Mouse (Mus musculus) retina, embryonic 14.5 days (tissue): ENCODE measurements around the gene Sestd1.

Experiments
- DNase-seq: peaks from one replicate; pipeline ENCODE4 v3.0.0-alpha.2; 2015; ENCODE audit warnings: low spot score

Gene Sestd1

GRCm38 (mm10) chr2:77280512-77281409 is at the start of gene Sestd1:
Gene Sestd1, minus strand, starts transcription at chr2:77280592.
- peak; percentile 78 for DNase-seq

GRCm38 (mm10) chr2:77327246-77327645 is 46.9 kb upstream of the Sestd1 start:
- DNase-seq, result no peak

- no peak for DNase-seq
Observed at GRCm38 (mm10) chr2:77323739-77324138, 43.3 kb upstream of the Sestd1 start.

- DNase-seq, result no peak
Observed at GRCm38 (mm10) chr2:77323156-77323555, 42.8 kb upstream of the Sestd1 start.

- no peak for DNase-seq
Observed at GRCm38 (mm10) chr2:77319196-77319595, 38.8 kb upstream of the Sestd1 start.

GRCm38 (mm10) chr2:77316961-77317360 is 36.6 kb upstream of the Sestd1 start:
- peak; percentile 58 for DNase-seq

- DNase-seq, result no peak
Observed at GRCm38 (mm10) chr2:77313846-77314245, 33.5 kb upstream of the Sestd1 start.

- DNase-seq, result no peak
Observed at GRCm38 (mm10) chr2:77312616-77313015, 32.2 kb upstream of the Sestd1 start.

GRCm38 (mm10) chr2:77309313-77309712 is 28.9 kb upstream of the Sestd1 start:
- DNase-seq, result peak; percentile 33

- DNase-seq, result no peak
Observed at GRCm38 (mm10) chr2:77304494-77304893, 24.1 kb upstream of the Sestd1 start.

- no peak for DNase-seq
Observed at GRCm38 (mm10) chr2:77303716-77304115, 23.3 kb upstream of the Sestd1 start.

- no peak for DNase-seq
Observed at GRCm38 (mm10) chr2:77302655-77303348, 22.4 kb upstream of the Sestd1 start.

GRCm38 (mm10) chr2:77301687-77302389 is 21.4 kb upstream of the Sestd1 start:
- DNase-seq, result no peak

- DNase-seq, result no peak
Observed at GRCm38 (mm10) chr2:77289701-77290100, 9.3 kb upstream of the Sestd1 start.

GRCm38 (mm10) chr2:77286755-77287154 is 6.4 kb upstream of the Sestd1 start:
- DNase-seq, result no peak

- DNase-seq, result no peak
Observed at GRCm38 (mm10) chr2:77284281-77284899, 4.0 kb upstream of the Sestd1 start.

GRCm38 (mm10) chr2:77279861-77280511 is 406 bp downstream of the Sestd1 start:
- peak; percentile 53 for DNase-seq

GRCm38 (mm10) chr2:77277272-77277671 is 3.1 kb downstream of the Sestd1 start:
- DNase-seq, result no peak

- no peak for DNase-seq
Observed at GRCm38 (mm10) chr2:77275851-77276250, 4.5 kb downstream of the Sestd1 start.

GRCm38 (mm10) chr2:77274976-77275641 is 5.3 kb downstream of the Sestd1 start:
- no peak for DNase-seq

- no peak for DNase-seq
Observed at GRCm38 (mm10) chr2:77272953-77273352, 7.4 kb downstream of the Sestd1 start.
